Comparison of ENCODE assay signal across 8 mouse cellular contexts in the genomic region with DNA sequence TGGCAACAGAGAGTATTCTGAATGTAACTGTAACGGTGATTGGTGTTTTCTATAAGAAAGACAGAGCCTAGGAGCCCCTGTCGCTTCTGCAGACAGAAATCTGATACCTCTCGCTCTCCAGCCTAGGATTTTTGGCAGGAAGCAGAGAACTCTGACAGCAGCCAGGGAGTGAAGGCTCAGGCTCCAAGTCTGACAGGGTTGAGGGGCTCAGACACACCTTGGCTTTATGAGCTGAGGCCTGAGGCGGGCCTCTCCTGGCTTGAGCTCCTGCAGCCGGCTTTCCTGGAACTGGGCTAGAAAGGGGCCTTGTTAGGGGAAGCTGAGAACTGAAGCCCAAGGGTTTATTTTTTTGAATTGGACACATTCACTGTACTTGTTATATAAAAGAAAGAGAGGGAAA. TPM values are rescaled to one million over a fixed set of nuclear protein-coding genes. Genes with fewer than 3 reads are reported as not detected.
DNase-seq lines count a peak whose midpoint lies in the region; ATAC-seq lines count a peak whose summit lies in the region.

No protein-coding gene starts in this region.

- H3K4me3 ChIP-seq in forebrain, embryonic 11.5 days (ENCODE audit: low read depth, low read length) = no peak overlapping the region
- H3K4me3 ChIP-seq in limb, embryonic 10.5 days = peak overlapping the region; percentile 35
- H3K4me3 ChIP-seq in stomach, embryonic 16.5 days (replicated peaks; ENCODE audit: low read length) = no peak overlapping the region

- ATAC-seq in forebrain, embryonic 11.5 days (replicated peaks; ENCODE audit: low FRiP score) = no peak
- ATAC-seq in stomach, embryonic 16.5 days (ENCODE audit: insufficient read depth, low FRiP score) = peak; percentile 88; the same call in 1 of the 2 replicates

- peak; percentile 34 to 55 for DNase-seq in cerebellum, adult 18-20 months
- DNase-seq in cerebellum, adult 11 months = no peak
- peak; percentile 75 for DNase-seq in 3T3-L1 (ENCODE audit: low read depth, low spot score)
- no peak for DNase-seq in forebrain, embryonic 11.5 days (ENCODE audit: low spot score)
- DNase-seq in limb, embryonic 10.5 days (ENCODE audit: low spot score) = peak; percentile 86
- DNase-seq in right cerebral cortex, postnatal 25 days = no peak
- no peak for DNase-seq in adrenal gland, adult (ENCODE audit: inconsistent age in 2 of 2, low spot score in 1 of 2)

- 29% methylated on average over 5 of the region's 5 CpGs for whole genome bisulfite sequencing in forebrain, embryonic 11.5 days
- whole genome bisulfite sequencing in limb, embryonic 10.5 days = 3% methylated on average over 5 of the region's 5 CpGs
- WGBS in stomach, embryonic 16.5 days = 17% methylated on average over 5 of the region's 5 CpGs

- H3K9ac ChIP-seq in forebrain, embryonic 11.5 days (ENCODE audit: low read length) = 0 out of 2 replicates have a peak overlapping the region, but pooled peaks have one; percentile 17
- H3K9ac ChIP-seq in stomach, embryonic 16.5 days (ENCODE audit: low read length) = 0 out of 2 replicates have a peak overlapping the region, but pooled peaks have one; percentile 38

- no peak overlapping the region for H3K4me2 ChIP-seq in forebrain, embryonic 11.5 days (ENCODE audit: low read depth, low read length, severe bottlenecking)
- peak overlapping the region; percentile 32 for H3K4me2 ChIP-seq in stomach, embryonic 16.5 days (ENCODE audit: low read depth, low read length)

- H3K27ac ChIP-seq in forebrain, embryonic 11.5 days (ENCODE audit: low read depth, low read length) = peak overlapping the region; percentile 58; the same call in 1 of the 2 replicates
- H3K27ac ChIP-seq in limb, embryonic 10.5 days = peak overlapping the region; percentile 92
- H3K27ac ChIP-seq in stomach, embryonic 16.5 days (ENCODE audit: low read length) = peak overlapping the region; percentile 75

- H3K27me3 ChIP-seq in forebrain, embryonic 11.5 days (ENCODE audit: control insufficient read depth, insufficient read depth, low read length) = no peaks in the 10 kb centered on the region
- H3K27me3 ChIP-seq in limb, embryonic 10.5 days (ENCODE audit: low read depth, poor library complexity, severe bottlenecking) = no peaks in the 10 kb centered on the region
- H3K27me3 ChIP-seq in stomach, embryonic 16.5 days (ENCODE audit: control insufficient read depth, insufficient read depth, low read length) = no peaks in the 10 kb centered on the region

- H3K9me3 ChIP-seq in forebrain, embryonic 11.5 days (ENCODE audit: control insufficient read depth, low read length) = no peaks in the 10 kb centered on the region
- no peaks in the 10 kb centered on the region for H3K9me3 ChIP-seq in limb, embryonic 10.5 days (replicated peaks)
- no peaks in the 10 kb centered on the region for H3K9me3 ChIP-seq in stomach, embryonic 16.5 days (replicated peaks; ENCODE audit: control insufficient read depth, low read length)

- peaks cover 4% of the 10 kb centered on the region for H3K4me1 ChIP-seq in forebrain, embryonic 11.5 days (replicated peaks; ENCODE audit: control insufficient read depth, insufficient read depth, low read length)
- peaks cover 74% of the 10 kb centered on the region for H3K4me1 ChIP-seq in limb, embryonic 10.5 days
- peaks cover 16% of the 10 kb centered on the region for H3K4me1 ChIP-seq in stomach, embryonic 16.5 days (ENCODE audit: control insufficient read depth, insufficient read depth, low read length)

- no peaks in the 10 kb centered on the region for H3K36me3 ChIP-seq in forebrain, embryonic 11.5 days (ENCODE audit: control insufficient read depth, insufficient read depth, low read length)
- no peaks in the 10 kb centered on the region for H3K36me3 ChIP-seq in limb, embryonic 10.5 days
- H3K36me3 ChIP-seq in stomach, embryonic 16.5 days (ENCODE audit: control insufficient read depth, insufficient read depth, low read length) = no peaks in the 10 kb centered on the region

RNA-seq across cellular contexts. Expression of gene Boc, which starts 57.7 kb away (rescaled TPM):
- 35.6 and 35.9 TPM in 2 replicates for polyA plus RNA-seq in forebrain, embryonic 11.5 days (2014; fragmentation: Nextera tagmentation; extraction: Ambion mirVana)
- polyA plus RNA-seq in limb, embryonic 10.5 days (2016; fragmentation: Nextera tagmentation; extraction: Ambion mirVana) = 20.0 and 38.3 TPM in 2 replicates
- 16.9 and 17.9 TPM in 2 replicates for polyA plus RNA-seq in stomach, embryonic 16.5 days (2015; fragmentation: Nextera tagmentation; extraction: Ambion mirVana)

Comparison
In these comparisons a context has a peak if more than half of its experiments do, and no peak if none do; other contexts are left out.
1. DNase-seq: peak in cerebellum, adult 18-20 months (2 of 2), 3T3-L1 (single experiment) and limb, embryonic 10.5 days (single experiment); none in cerebellum, adult 11 months (single experiment), forebrain, embryonic 11.5 days (single experiment), right cerebral cortex, postnatal 25 days (single experiment) and adrenal gland, adult (0 of 2).
2. Peak in every context shown above with its lines, with median percentiles within 50 percentile points of each other: H3K27ac ChIP-seq.